Mouse (Mus musculus) heart, embryonic 16.5 days (tissue): ENCODE measurements around the gene Vars. TPM values are rescaled to one million over a fixed set of nuclear protein-coding genes. Genes with fewer than 3 reads are reported as not detected.
"Not testable (repeated sequence)": the region's sequence is repeated elsewhere in the genome, so short reads cannot be mapped to it uniquely, and the experiment has no call there.

ENCODE experiments used
- ATAC-seq: fragments of 200-750 bp; cut with Nextera tagmentation; replicated peaks from 2 replicates; pipeline ENCODE4 v1.8.0; 2017; ENCODE audit warnings: moderate number of reproducible peaks; ENCODE audit not compliant: insufficient read depth, low FRiP score; ENCODE audit errors: extremely low read depth
- H3K27ac ChIP-seq: fragments of 300-500 bp; sonication (generic); 2 replicates; pipeline ENCODE4 v1.5.1; 2014; ENCODE audit warnings: mild to moderate bottlenecking, low read length, control low read depth, moderate library complexity
- H3K27me3 ChIP-seq: fragments of 300-500 bp; sonication (generic); 2 replicates; pipeline ENCODE4 v1.6.1; 2014; ENCODE audit warnings: low read length, mixed read lengths; ENCODE audit not compliant: control insufficient read depth, insufficient read depth
- H3K36me3 ChIP-seq: fragments of 300-500 bp; sonication (generic); 2 replicates; pipeline ENCODE4 v1.6.1; 2014; ENCODE audit not compliant: control insufficient read depth, insufficient read depth
- H3K4me1 ChIP-seq: fragments of 300-500 bp; sonication (generic); 2 replicates; pipeline ENCODE4 v1.6.1; 2014; ENCODE audit warnings: low read length, mixed read lengths; ENCODE audit not compliant: control insufficient read depth, insufficient read depth
- H3K4me2 ChIP-seq: fragments of 300-500 bp; sonication (generic); 2 replicates; pipeline ENCODE4 v1.6.1; 2014; ENCODE audit warnings: low read depth, mild to moderate bottlenecking, control low read depth, low read length
- H3K4me3 ChIP-seq: fragments of 300-500 bp; sonication (generic); 2 replicates; pipeline ENCODE4 v1.5.1; 2014; ENCODE audit warnings: mild to moderate bottlenecking, control low read depth, low read length
- H3K9ac ChIP-seq: fragments of 300-500 bp; sonication (generic); 2 replicates; pipeline ENCODE4 v1.6.1; 2014; ENCODE audit warnings: low read length, control low read depth
- H3K9me3 ChIP-seq: fragments of 300-500 bp; sonication (generic); replicated peaks from 2 replicates; pipeline ENCODE4 v1.6.1; 2016; ENCODE audit warnings: low read length; ENCODE audit not compliant: control insufficient read depth
- WGBS: fragments of 180-500 bp; shearing (Covaris S2); extraction: QIAGEN DNeasy Blood & Tissue Kit; methylation state at CpG from one replicate; pipeline ENCODE4 v1.1.7; 2014; 5-methylcytosine and 5-hydroxymethylcytosine counted together
- polyA plus RNA-seq: library from polyadenylated mRNA; unstranded; fragments of >200 nt; fragmentation: Nextera tagmentation; extraction: Ambion mirVana; gene quantifications from 2 replicates; pipeline ENCODE4 v1.2.1, GENCODE M21; 2015

Vars gene
- 69.9 and 75.0 TPM in 2 replicates for polyA plus RNA-seq

- peak; percentile 89 for ATAC-seq
- Histone ChIP-seq H3K4me3 (peak within 1 kb of the TSS; percentile 90), H3K9me3 (no peaks in the 10 kb centered on the region), H3K4me1 (peaks cover 38% of the 10 kb centered on the region), H3K36me3 (peaks cover 27% of the 10 kb centered on the region), H3K27me3 (no peaks in the 10 kb centered on the region), H3K4me2 (peak within 1 kb of the TSS; percentile 99), H3K9ac (peak within 1 kb of the TSS; percentile 96), H3K27ac (peak within 1 kb of the TSS; percentile 98)
- WGBS: 0% methylated on average over 73 of the region's 83 CpGs
Observed at GRCm38 (mm10) chr17:35000717-35001451, at the start of gene Vars. TSS of gene Vars (plus strand) at chr17:35000987.

GRCm38 (mm10) chr17:34951636-34952377, 49.0 kb upstream of the Vars start:
- Histone ChIP-seq H3K4me3 (peak overlapping the region; percentile 62), H3K27ac (peak overlapping the region; percentile 55), H3K36me3 (peaks cover 12% of the 10 kb centered on the region), H3K4me2 (peak overlapping the region; percentile 74), H3K4me1 (peaks cover 10% of the 10 kb centered on the region), H3K9ac (peak overlapping the region; percentile 77), H3K27me3 (no peaks in the 10 kb centered on the region), H3K9me3 (no peaks in the 10 kb centered on the region)
- under 1% methylated on average over 29 of the region's 29 CpGs for WGBS
- no peak for ATAC-seq

GRCm38 (mm10) chr17:34952378-34953040, 48.3 kb upstream of the Vars start:
- peak overlapping the region; percentile 55 for H3K27ac ChIP-seq
- WGBS: under 1% methylated on average over 23 of the region's 23 CpGs
- H3K9me3 ChIP-seq: no peaks in the 10 kb centered on the region
- peaks cover 10% of the 10 kb centered on the region for H3K4me1 ChIP-seq
- H3K36me3 ChIP-seq: peaks cover 12% of the 10 kb centered on the region
- H3K27me3 ChIP-seq: no peaks in the 10 kb centered on the region
- peak overlapping the region; percentile 77 for H3K9ac ChIP-seq
- peak overlapping the region; percentile 62 for H3K4me3 ChIP-seq
- H3K4me2 ChIP-seq: peak overlapping the region; percentile 74
- ATAC-seq: peak; percentile 75

DNA sequence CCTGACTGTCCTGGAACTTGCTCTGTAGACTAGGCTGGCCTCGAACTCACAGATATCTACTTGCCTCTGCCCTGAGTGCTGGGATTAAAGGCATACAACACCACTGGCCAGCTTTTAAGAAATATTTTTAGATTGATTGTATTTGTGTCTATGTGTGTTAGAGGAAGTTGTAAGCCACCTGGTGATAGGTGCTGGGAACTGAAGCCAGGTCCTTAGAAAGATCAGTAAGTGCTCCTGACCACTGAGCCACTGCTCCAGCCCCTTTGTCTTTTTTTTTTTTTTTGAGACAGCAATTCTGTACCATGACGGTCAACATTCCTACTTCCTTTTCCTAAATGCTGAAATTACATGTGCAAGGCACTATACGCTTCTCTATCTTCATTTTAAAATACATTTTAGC, 47.5 kb upstream of the Vars start:
- H3K4me2 ChIP-seq: no peak overlapping the region
- 89% methylated on average over 3 of the region's 3 CpGs for WGBS
- H3K4me3 ChIP-seq: no peak overlapping the region
- H3K4me1 ChIP-seq: peaks cover 10% of the 10 kb centered on the region
- no peaks in the 10 kb centered on the region for H3K9me3 ChIP-seq
- H3K27ac ChIP-seq: no peak overlapping the region
- H3K36me3 ChIP-seq: peaks cover 12% of the 10 kb centered on the region
- ATAC-seq: no peak
- no peaks in the 10 kb centered on the region for H3K27me3 ChIP-seq
- no peak overlapping the region for H3K9ac ChIP-seq

GRCm38 (mm10) chr17:34953904-34954303, 46.9 kb upstream of the Vars start:
- Histone ChIP-seq H3K9me3 (no peaks in the 10 kb centered on the region), H3K27ac (no peak overlapping the region), H3K36me3 (peaks cover 12% of the 10 kb centered on the region), H3K4me3 (no peak overlapping the region), H3K4me1 (peaks cover 10% of the 10 kb centered on the region), H3K27me3 (no peaks in the 10 kb centered on the region), H3K4me2 (no peak overlapping the region), H3K9ac (no peak overlapping the region)
- no peak for ATAC-seq
- WGBS: 92% methylated on average over 4 of the region's 4 CpGs

GRCm38 (mm10) chr17:34954831-34955230, 46.0 kb upstream of the Vars start:
- ATAC-seq: no peak
- peaks cover 10% of the 10 kb centered on the region for H3K4me1 ChIP-seq
- no peaks in the 10 kb centered on the region for H3K9me3 ChIP-seq
- H3K27me3 ChIP-seq: no peaks in the 10 kb centered on the region
- no peak overlapping the region for H3K27ac ChIP-seq
- H3K4me3 ChIP-seq: no peak overlapping the region
- H3K36me3 ChIP-seq: peaks cover 8% of the 10 kb centered on the region
- no peak overlapping the region for H3K9ac ChIP-seq
- WGBS: 83% methylated on average over 4 of the region's 4 CpGs
- H3K4me2 ChIP-seq: no peak overlapping the region

GRCm38 (mm10) chr17:34955884-34956283, 44.9 kb upstream of the Vars start:
- no peaks in the 10 kb centered on the region for H3K36me3 ChIP-seq
- no peak overlapping the region for H3K4me3 ChIP-seq
- 62% methylated on average over 3 of the region's 3 CpGs for WGBS
- no peak overlapping the region for H3K4me2 ChIP-seq
- ATAC-seq: no peak
- no peaks in the 10 kb centered on the region for H3K27me3 ChIP-seq
- H3K9me3 ChIP-seq: no peaks in the 10 kb centered on the region
- no peak overlapping the region for H3K27ac ChIP-seq
- peaks cover 11% of the 10 kb centered on the region for H3K4me1 ChIP-seq
- no peak overlapping the region for H3K9ac ChIP-seq

DNA sequence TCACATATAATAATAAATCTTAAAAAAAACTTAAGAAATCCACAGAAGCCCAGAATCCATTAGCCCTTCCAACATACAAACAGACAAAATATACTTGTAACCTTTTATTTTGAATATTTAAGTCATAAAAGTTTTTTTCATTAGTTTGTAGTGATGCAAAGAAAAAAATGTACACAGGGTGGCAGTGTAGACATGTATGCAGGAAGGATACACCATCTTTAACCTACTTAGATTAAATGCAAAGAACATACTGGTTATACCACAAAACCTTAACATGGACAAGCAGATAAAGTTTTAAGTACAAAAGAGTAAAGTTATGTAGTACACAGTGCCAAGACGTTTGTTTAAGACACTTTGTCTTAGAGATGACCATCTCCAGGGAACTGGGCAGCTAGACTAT, 44.4 kb upstream of the Vars start:
- H3K36me3 ChIP-seq: no peaks in the 10 kb centered on the region
- peaks cover 6% of the 10 kb centered on the region for H3K4me1 ChIP-seq
- H3K9me3 ChIP-seq: no peaks in the 10 kb centered on the region
- no peak overlapping the region for H3K4me3 ChIP-seq
- H3K4me2 ChIP-seq: no peak overlapping the region
- 28% methylated on average over 1 of the region's 1 CpGs for whole genome bisulfite sequencing
- no peaks in the 10 kb centered on the region for H3K27me3 ChIP-seq
- H3K9ac ChIP-seq: no peak overlapping the region
- ATAC-seq: no peak
- H3K27ac ChIP-seq: no peak overlapping the region

GRCm38 (mm10) chr17:34957291-34957690, 43.5 kb upstream of the Vars start:
- not testable (repeated sequence) for H3K36me3 ChIP-seq, H3K9ac ChIP-seq, ATAC-seq, H3K4me2 ChIP-seq, H3K9me3 ChIP-seq, H3K4me1 ChIP-seq, H3K27me3 ChIP-seq, H3K27ac ChIP-seq
- WGBS: 12% methylated on average over 33 of the region's 40 CpGs
- H3K4me3 ChIP-seq: 0 out of 2 replicates have a peak overlapping the region, but pooled peaks have one; percentile 8
